Mouse (Mus musculus) megakaryocyte, embryonic 14.5 days (primary cell): ENCODE data around the gene Calcoco2. TPM values are rescaled to one million over a fixed set of nuclear protein-coding genes. Genes with fewer than 3 reads are reported as not detected.

Experiments
- H3K27me3 ChIP-seq: replicated peaks from 2 replicates; pipeline ENCODE3; 2012; ENCODE audit warnings: inconsistent platforms
- H3K36me3 ChIP-seq: replicated peaks from 2 replicates; pipeline ENCODE3; 2012; ENCODE audit warnings: low read length, inconsistent platforms, mixed read lengths
- H3K4me1 ChIP-seq: 2 replicates; pipeline ENCODE4 v1.6.1; 2012; ENCODE audit warnings: inconsistent platforms
- H3K4me3 ChIP-seq: replicated peaks from 2 replicates; pipeline ENCODE3; 2012; ENCODE audit warnings: moderate library complexity, mild to moderate bottlenecking, inconsistent platforms
- H3K9me3 ChIP-seq: 2 replicates; pipeline ENCODE4 v1.6.1; 2012; ENCODE audit warnings: inconsistent platforms
- FLI1 ChIP-seq: IDR thresholded peaks from 2 replicates; pipeline ENCODE4 v1.6.1; 2012; ENCODE audit warnings: low read length, inconsistent platforms, mixed read lengths
- GATA1 ChIP-seq: IDR thresholded peaks from 3 replicates; pipeline ENCODE4 v1.6.1; 2012; ENCODE audit warnings: mixed read lengths, low read length, inconsistent platforms, borderline replicate concordance
- polyA plus RNA-seq: library from polyadenylated mRNA; stranded (reverse); fragments of >175 nt; gene quantifications from 2 replicates; pipeline ENCODE4 v1.2.3, GENCODE M21; 2012; ENCODE audit warnings: low replicate concordance; ENCODE audit not compliant: insufficient read depth

The Calcoco2 gene
- polyA plus RNA-seq, 1 experiment, result not detected

GRCm38 (mm10) chr11:96082682-96083081 is 29.1 kb downstream of the Calcoco2 start:
- no peak overlapping the region for H3K4me3 ChIP-seq
- TF ChIP-seq GATA1 (no peak), FLI1 (no peak)
- peaks cover 5% of the 10 kb centered on the region for H3K4me1 ChIP-seq
- peaks cover 24% of the 10 kb centered on the region for H3K27me3 ChIP-seq
- H3K36me3 ChIP-seq, result no peaks in the 10 kb centered on the region
- H3K9me3 ChIP-seq, result peaks cover 7% of the 10 kb centered on the region

GRCm38 (mm10) chr11:96080736-96081135 is 31.0 kb downstream of the Calcoco2 start:
- peaks cover 1% of the 10 kb centered on the region for H3K9me3 ChIP-seq
- H3K4me1 ChIP-seq, result peaks cover 11% of the 10 kb centered on the region
- H3K4me3 ChIP-seq, result no peak overlapping the region
- TF ChIP-seq FLI1 (no peak), GATA1 (no peak)
- peaks cover 13% of the 10 kb centered on the region for H3K27me3 ChIP-seq
- H3K36me3 ChIP-seq, result no peaks in the 10 kb centered on the region

GRCm38 (mm10) chr11:96076221-96077105 is 35.3 kb downstream of the Calcoco2 start:
- H3K9me3 ChIP-seq, result no peaks in the 10 kb centered on the region
- peaks cover 17% of the 10 kb centered on the region for H3K36me3 ChIP-seq
- TF ChIP-seq GATA1, result no peak
- no peak for TF ChIP-seq FLI1
- H3K27me3 ChIP-seq, result no peaks in the 10 kb centered on the region
- peaks cover 35% of the 10 kb centered on the region for H3K4me1 ChIP-seq
- H3K4me3 ChIP-seq, result peak overlapping the region; percentile 93

- Histone ChIP-seq H3K4me3 (peak within 1 kb of the TSS; percentile 93), H3K4me1 (peaks cover 40% of the 10 kb centered on the region)
- TF ChIP-seq FLI1, result no peak
- no peak; the same call in 2 of the 3 replicates for TF ChIP-seq GATA1
Observed at GRCm38 (mm10) chr11:96075509-96076220, 36.1 kb downstream of the Calcoco2 start, which contains the start of gene Atp5g1. Gene Atp5g1, minus strand, starts transcription at chr11:96075670.

GRCm38 (mm10) chr11:96075177-96075508 is 36.6 kb downstream of the Calcoco2 start:
- Histone ChIP-seq H3K36me3 (peaks cover 30% of the 10 kb centered on the region), H3K27me3 (no peaks in the 10 kb centered on the region), H3K4me3 (peak overlapping the region; percentile 93), H3K4me1 (peaks cover 43% of the 10 kb centered on the region), H3K9me3 (no peaks in the 10 kb centered on the region)
- no peak for TF ChIP-seq FLI1
- no peak for TF ChIP-seq GATA1

More at GRCm38 (mm10) chr11:96075509-96076220, 36.1 kb downstream of the Calcoco2 start, which contains the start of gene Atp5g1:
- Histone ChIP-seq H3K9me3 (no peaks in the 10 kb centered on the region), H3K36me3 (peaks cover 25% of the 10 kb centered on the region), H3K27me3 (no peaks in the 10 kb centered on the region)

- Histone ChIP-seq H3K27me3 (no peaks in the 10 kb centered on the region), H3K4me1 (peaks cover 43% of the 10 kb centered on the region), H3K36me3 (peaks cover 36% of the 10 kb centered on the region), H3K4me3 (peak overlapping the region; percentile 93), H3K9me3 (no peaks in the 10 kb centered on the region)
- TF ChIP-seq GATA1, result no peak
- TF ChIP-seq FLI1, result no peak
Observed at GRCm38 (mm10) chr11:96074351-96075176, 37.2 kb downstream of the Calcoco2 start.

GRCm38 (mm10) chr11:96073295-96073993 is 38.3 kb downstream of the Calcoco2 start:
- Histone ChIP-seq H3K4me3 (peak overlapping the region; percentile 65), H3K4me1 (peaks cover 43% of the 10 kb centered on the region), H3K9me3 (no peaks in the 10 kb centered on the region), H3K36me3 (peaks cover 43% of the 10 kb centered on the region), H3K27me3 (no peaks in the 10 kb centered on the region)
- no peak for TF ChIP-seq GATA1
- no peak for TF ChIP-seq FLI1

GRCm38 (mm10) chr11:96071013-96071412 is 40.8 kb downstream of the Calcoco2 start:
- Histone ChIP-seq H3K4me1 (peaks cover 39% of the 10 kb centered on the region), H3K9me3 (no peaks in the 10 kb centered on the region), H3K27me3 (no peaks in the 10 kb centered on the region), H3K4me3 (no peak overlapping the region), H3K36me3 (peaks cover 49% of the 10 kb centered on the region)
- TF ChIP-seq GATA1, result no peak
- no peak for TF ChIP-seq FLI1

GRCm38 (mm10) chr11:96070353-96070752 is 41.4 kb downstream of the Calcoco2 start:
- no peaks in the 10 kb centered on the region for H3K27me3 ChIP-seq
- H3K9me3 ChIP-seq, result no peaks in the 10 kb centered on the region
- H3K36me3 ChIP-seq, result peaks cover 49% of the 10 kb centered on the region
- H3K4me3 ChIP-seq, result no peak overlapping the region
- H3K4me1 ChIP-seq, result peaks cover 45% of the 10 kb centered on the region
- TF ChIP-seq FLI1 (no peak), GATA1 (no peak)
